Mouse (Mus musculus): ENCODE measurements around the gene Slc44a5. TPM values are rescaled to one million over a fixed set of nuclear protein-coding genes. Genes with fewer than 3 reads are reported as not detected.

Gene Slc44a5
- not detected in 2 replicates for total RNA-seq (2015; ENCODE audit: low replicate concordance)
- not detected in 2 replicates for total RNA-seq (2017; ENCODE audit: low replicate concordance)

DNA sequence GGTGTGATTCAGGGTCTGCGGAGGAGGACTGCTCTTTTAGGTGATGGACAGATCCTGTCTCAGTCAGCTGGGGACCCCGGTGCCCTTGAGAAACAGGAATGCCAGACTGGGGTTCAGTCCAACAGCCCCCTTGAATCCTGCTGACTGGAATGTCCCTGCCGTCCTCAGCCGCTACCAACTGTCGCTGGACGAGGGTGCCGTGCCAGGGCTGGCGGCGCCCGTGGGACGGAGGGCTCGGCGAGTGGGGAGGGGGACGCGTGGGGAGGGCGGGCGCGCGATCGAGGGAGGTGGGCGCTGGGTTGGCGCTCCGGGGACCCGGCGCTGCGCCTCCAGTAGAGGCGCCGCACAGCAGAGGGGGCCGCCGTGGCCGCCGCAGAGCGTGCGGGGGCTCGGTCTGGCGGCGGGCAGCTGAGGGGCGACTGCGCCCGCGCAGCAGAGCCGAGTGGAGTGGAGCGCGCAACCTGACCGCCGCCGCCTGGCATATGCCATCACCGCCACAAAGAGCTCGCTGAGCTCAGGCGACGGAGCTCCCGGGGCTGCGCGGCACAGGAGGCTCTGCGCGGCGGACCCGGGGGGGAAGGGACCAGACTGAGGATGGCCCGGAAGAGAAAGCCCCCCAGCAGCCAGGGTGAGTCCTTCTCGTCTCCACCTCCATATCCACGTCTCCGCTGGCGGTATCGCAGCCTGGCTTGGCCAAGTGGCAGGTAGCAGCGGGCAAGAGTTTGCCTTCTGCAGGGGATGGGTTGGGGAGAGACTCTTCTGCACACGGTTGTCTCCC lies at the start of gene Slc44a5:
Slc44a5 (plus strand) TSS at position 266 of the 778 bp plus-strand sequence.
- ATAC-seq (replicated peaks; ENCODE audit: low FRiP score, poor library complexity, severe bottlenecking) = no peak

DNA sequence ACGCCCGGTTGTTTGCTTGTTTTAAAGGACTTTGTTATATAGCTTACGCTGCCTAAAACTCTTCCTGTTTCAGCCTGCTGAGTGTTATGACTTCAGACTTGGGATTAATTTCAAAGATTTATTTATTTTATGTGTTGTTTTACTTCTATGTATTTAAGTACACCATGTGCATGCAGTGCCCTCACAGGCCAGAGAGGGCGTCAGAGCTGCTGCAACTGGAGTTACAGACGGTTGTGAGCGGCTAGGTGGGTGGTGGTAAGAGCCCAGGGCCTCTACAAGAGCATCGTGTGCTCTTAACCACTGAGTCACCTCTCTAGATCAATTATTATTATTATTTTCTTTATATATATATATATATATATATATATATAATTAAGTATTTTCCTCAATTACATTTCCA lies 46.9 kb upstream of the Slc44a5 start:
- no peak for ATAC-seq (replicated peaks; ENCODE audit: low FRiP score, poor library complexity, severe bottlenecking)

GRCm38 (mm10) chr3:153929526-153929925 lies 43.7 kb upstream of the Slc44a5 start:
- peak; percentile 56 for ATAC-seq (replicated peaks; ENCODE audit: low FRiP score, poor library complexity, severe bottlenecking)

DNA sequence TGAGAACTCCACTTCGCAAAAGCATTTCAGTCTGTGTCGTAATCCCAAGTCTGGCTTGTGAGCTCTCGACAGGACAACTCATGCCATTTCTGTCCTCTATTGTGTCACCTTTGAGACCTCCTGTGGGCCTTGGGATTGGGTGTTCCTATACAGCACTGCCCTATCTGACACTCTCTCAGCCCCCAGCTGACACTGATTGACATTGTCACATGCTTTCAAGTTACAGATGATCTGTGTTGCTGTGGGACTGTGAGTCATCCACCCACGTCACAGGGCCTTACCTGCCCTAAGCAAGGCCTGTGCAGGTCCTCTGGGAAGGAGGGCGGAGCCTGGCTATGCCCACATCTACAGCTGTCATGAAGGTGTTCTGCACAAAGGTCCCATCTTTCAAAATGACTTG lies 40.8 kb upstream of the Slc44a5 start:
- no peak for ATAC-seq (replicated peaks; ENCODE audit: low FRiP score, poor library complexity, severe bottlenecking)

DNA sequence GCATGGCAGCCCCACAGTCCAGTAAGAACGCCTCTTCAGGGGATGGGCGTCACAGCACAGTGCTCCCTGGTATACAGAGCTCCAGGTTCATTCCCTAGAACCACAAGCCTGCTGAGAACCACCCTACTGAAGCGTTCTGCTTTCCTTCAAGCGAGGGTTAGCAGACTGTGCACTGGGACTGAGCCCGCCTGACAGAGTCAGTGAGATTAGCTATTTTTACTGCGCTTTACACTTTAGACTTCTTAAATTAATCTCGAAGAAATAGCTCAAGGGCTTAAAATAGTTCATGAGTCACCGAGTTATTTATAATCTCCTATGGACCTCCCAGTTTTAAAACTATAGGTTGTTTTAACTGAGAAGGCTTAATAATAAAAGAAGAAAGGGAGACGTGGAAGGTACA lies 37.4 kb upstream of the Slc44a5 start:
- ATAC-seq (replicated peaks; ENCODE audit: low FRiP score, poor library complexity, severe bottlenecking) = no peak

- no peak for ATAC-seq (replicated peaks; ENCODE audit: low FRiP score, poor library complexity, severe bottlenecking)
These were observed 36.0 kb upstream of the Slc44a5 start for GRCm38 (mm10) chr3:153937116-153937810.

DNA sequence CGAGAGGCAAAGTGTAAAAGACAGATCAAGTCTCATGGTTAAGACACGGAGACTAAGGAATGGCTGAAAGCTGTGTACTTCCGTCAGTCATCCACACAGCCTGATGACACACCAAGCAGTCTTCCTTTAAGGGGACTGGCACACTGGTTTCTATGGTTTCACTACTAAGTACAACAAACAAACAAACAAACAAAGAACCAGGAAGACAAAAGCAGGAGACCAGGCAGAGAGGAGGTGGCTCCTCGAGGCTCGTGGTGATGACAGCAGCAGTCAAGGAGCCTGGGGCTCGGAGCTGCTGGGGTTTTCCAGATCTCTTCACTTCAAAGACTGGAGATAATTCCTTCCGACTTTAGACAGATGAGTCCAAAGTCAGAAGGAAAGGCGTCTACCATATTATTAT lies 33.2 kb upstream of the Slc44a5 start:
- no peak for ATAC-seq (replicated peaks; ENCODE audit: low FRiP score, poor library complexity, severe bottlenecking)

GRCm38 (mm10) chr3:153940486-153940885 lies 32.8 kb upstream of the Slc44a5 start:
- ATAC-seq (replicated peaks; ENCODE audit: low FRiP score, poor library complexity, severe bottlenecking) = no peak

DNA sequence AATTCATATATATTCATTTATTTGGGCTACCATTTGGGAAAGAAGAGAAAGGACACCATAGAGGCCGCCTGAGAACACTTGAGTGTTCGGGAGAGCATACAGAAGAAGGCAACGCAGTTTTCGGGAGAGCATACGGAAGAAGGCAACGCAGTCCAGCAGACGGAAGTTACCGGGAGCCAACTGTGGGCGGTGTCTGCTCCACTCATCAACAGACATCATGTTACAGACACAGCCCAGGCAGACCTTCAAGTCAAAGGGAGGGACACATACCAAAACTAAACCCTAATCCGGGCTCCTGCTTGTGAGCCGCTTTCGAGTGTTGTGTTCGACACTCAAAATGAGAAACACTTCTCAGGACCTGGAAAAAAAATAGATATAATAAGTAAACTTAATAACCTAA lies 31.6 kb upstream of the Slc44a5 start:
- ATAC-seq (replicated peaks; ENCODE audit: low FRiP score, poor library complexity, severe bottlenecking) = no peak

DNA sequence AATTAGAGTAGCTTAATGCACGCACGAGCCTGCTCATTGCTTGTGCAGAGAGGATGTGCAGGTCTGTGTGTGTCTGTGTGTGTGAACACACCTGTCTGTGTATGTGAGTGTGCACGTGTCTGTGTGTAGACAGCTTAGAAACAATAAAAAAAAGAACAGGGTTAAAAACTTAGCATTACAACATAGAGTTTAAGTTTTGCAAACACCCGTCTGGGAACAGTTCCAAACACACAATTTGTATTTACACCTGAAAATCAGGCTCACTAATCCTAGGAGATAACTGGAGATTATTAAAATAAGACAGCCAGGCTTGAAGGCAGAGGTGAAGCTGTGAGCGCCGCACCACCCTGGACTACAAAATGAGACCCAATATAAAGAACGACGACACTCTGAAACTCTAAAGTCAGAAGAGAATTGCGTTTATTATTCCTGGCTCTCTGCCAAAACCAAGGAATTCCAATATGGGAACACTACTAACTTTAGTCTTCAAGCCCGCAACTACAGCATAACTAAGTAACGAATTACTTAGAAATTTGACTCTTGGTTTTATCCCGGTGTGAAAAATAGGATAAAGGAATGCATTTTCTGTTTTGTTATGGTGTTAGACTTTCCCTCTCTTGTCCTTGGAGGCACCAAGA lies 30.1 kb upstream of the Slc44a5 start:
- ATAC-seq (replicated peaks; ENCODE audit: low FRiP score, poor library complexity, severe bottlenecking) = no peak

DNA sequence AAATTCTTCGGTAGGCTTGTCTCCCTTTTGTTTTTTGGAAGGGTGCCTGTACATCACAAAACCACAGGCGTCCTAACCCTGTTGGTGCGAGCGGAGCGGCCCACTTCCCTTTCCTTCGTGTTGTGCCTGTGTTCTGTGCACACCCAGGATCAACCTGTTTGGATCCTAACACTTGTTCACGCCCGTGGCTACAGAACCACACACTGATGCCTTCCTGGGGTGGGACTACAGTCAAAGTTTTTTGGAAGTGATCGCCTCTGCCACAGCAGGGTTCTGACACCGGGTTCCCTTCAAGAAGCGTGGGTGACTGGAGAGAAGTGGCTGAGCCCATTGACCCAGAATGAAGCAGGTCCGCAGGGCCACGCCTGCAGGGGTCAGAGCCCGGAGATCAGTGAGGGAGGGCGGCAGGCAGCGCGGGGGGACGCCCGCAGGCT lies 29.3 kb upstream of the Slc44a5 start:
- ATAC-seq (replicated peaks; ENCODE audit: low FRiP score, poor library complexity, severe bottlenecking) = peak; percentile 34

GRCm38 (mm10) chr3:153944335-153944990 lies 28.8 kb upstream of the Slc44a5 start, which contains the start of gene Acadm:
TSS of gene Acadm (minus strand) at chr3:153944632.
- peak; percentile 91 for ATAC-seq (replicated peaks; ENCODE audit: low FRiP score, poor library complexity, severe bottlenecking)

GRCm38 (mm10) chr3:153947271-153947670 lies 26.0 kb upstream of the Slc44a5 start:
- no peak for ATAC-seq (replicated peaks; ENCODE audit: low FRiP score, poor library complexity, severe bottlenecking)

DNA sequence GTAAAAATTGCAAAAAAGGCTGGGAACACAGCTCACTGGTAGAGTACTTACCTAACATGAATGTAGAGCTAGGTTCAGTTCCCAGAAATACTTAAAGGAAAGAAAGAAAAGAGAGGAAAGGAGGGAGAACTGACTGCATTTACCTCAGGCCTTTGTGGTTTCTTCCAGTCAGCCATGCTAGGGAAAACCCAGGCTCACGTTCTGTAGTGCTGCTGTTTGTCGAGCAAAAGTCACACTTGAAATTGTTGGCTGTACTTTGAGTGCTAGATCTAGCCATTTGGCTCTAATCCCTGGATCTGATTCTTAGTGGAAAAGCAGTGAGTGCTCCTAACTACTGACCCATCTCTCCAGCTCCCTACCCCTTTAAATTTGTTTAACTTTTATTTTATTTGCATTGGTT lies 25.1 kb upstream of the Slc44a5 start:
- ATAC-seq (replicated peaks; ENCODE audit: low FRiP score, poor library complexity, severe bottlenecking) = no peak

- no peak for ATAC-seq (replicated peaks; ENCODE audit: low FRiP score, poor library complexity, severe bottlenecking)
These were observed 15.3 kb upstream of the Slc44a5 start for GRCm38 (mm10) chr3:153957916-153958315.

GRCm38 (mm10) chr3:153959035-153959730 lies 14.1 kb upstream of the Slc44a5 start:
- ATAC-seq (replicated peaks; ENCODE audit: low FRiP score, poor library complexity, severe bottlenecking) = peak; percentile 68

- ATAC-seq (replicated peaks; ENCODE audit: low FRiP score, poor library complexity, severe bottlenecking) = peak; percentile 44
These were observed 13.5 kb upstream of the Slc44a5 start for GRCm38 (mm10) chr3:153959731-153960207.

DNA sequence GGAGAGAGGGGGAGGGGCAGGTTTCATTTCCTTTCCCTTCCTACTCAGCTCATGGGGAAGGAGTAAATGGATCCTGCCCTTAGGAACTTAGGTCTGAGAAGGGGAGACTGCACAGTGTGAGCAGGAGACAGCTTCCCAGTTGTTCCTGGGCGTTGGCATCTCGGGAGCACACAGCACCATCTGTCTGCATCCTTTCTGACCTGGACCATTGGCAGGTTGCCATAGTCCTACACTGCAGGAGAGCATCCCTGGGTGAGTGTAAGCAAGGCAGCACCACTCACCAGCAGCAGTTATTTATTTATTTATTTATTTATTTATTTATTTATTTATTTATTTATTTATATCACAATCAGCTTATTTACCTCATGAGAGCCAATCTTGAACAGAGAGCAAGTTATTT lies 12.4 kb upstream of the Slc44a5 start:
- no peak for ATAC-seq (replicated peaks; ENCODE audit: low FRiP score, poor library complexity, severe bottlenecking)

DNA sequence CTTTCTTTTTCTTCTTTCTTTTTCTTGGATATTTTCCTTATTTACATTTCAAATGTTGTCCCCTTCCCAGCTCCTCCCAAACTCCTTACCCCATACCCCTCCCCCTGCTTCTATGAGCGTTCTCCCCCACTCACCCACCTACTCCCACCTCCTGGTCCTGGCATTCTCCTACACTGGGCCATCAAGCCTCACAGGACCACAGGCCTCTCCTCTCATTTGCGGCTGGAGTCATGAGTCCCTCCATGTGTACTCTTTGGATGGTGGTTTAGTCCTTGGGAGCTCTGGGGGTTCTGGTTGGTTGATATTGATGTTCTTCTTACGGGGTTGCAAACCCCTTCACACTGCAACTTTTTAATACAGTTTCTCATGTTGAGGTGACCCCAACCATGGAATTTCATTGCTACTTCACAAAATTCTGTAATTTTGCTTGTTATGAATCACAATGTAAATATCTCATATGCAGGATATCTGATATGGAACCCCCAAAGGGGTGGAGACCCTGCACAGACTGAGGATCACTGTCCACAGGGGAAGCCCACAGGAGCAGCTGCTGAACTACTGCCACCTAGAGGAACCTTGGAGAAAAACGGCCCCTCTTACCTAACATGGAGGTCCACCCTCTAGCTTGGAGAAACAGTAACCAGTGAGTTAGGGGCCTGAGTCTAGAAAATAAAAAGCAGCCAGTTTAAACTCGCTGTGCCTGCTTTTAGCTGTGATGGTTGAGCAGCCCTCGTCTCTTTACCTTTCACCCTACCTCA lies 11.4 kb upstream of the Slc44a5 start:
- no peak for ATAC-seq (replicated peaks; ENCODE audit: low FRiP score, poor library complexity, severe bottlenecking)
